Mouse (Mus musculus) erythroid progenitor cell, adult 5-6 weeks (primary cell): Measurements from ENCODE around the gene Foxk1. TPM values are rescaled to one million over a fixed set of nuclear protein-coding genes. Genes with fewer than 3 reads are reported as not detected.
A peak's percentile ranks its signal among the peaks of the same experiment; 100 is the strongest.

Experiments used
- ATAC-seq: replicated peaks from 2 replicates; pipeline ENCODE4 v1.8.0; 2016; ENCODE audit warnings: moderate number of reproducible peaks, mild to moderate bottlenecking, moderate TSS enrichment, inconsistent platforms; ENCODE audit not compliant: poor library complexity, low FRiP score, severe bottlenecking
- total RNA-seq, 2 experiments: library from RNA; stranded (forward) in 1 of 2; stranded (reverse) in 1 of 2; fragments of 150-400 nt in 1 of 2; fragments of 186-747, 209-891 nt in 1 of 2; gene quantifications; 2 replicates each; pipeline versions ENCODE4 v1.2.3 to v1.2.4; 2015 to 2017; ENCODE audit warnings: low replicate concordance in 2 of 2

Foxk1 gene
- total RNA-seq, 2 experiments from 2014 or later = 3.5 to 3.8 TPM

DNA sequence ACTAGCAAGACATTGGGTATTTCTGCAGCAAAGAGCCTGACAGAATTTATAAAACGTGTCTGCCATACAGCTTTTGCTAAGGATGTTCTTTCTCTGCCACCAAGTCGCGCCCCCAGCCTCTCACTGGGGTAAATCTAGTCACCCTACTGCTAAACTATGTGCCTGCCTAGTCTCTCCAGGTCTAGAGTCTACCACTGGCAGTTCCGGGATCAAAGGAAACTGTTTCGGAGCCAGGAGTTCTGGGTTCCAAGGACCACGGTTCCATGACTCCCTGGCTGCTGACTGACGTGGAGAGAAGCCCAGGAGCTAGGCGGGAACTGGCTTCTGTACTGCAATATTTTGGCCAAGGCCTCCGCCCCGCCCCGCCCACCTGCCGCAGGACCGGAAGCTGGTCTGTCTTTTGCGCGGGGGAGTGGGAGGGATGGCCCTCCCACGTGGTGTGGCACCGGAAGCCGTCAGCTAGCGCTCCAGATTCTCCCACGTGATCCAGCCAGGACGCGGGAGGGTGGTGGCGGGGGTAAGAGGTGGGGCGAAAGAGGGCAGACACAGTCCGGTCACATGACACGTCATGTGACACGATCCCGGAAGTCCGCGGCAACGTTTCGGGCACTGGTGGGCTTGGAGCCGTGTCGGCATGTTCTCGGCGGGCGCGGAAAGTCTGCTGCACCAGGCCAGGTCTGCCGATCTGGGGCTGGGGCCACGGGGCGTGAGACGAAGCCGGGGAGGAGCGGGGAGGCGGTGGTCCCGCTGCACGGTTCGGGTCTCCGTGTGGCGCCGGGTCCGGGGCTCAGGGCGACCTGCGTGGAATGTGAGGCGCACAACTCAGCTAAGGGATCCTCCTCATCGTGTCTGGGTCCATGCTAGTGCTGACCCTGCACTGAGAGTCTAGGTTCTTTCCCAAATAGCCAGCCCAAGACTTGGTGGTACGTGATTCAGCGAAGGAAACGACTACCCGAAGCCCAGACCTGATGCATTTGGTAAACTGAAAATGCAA is 62.5 kb downstream of the Foxk1 start, which contains the start of gene Ap5z1:
TSS of gene Ap5z1 (plus strand) at position 484 of the 994 bp plus-strand sequence.
- ATAC-seq = peak; percentile 97

DNA sequence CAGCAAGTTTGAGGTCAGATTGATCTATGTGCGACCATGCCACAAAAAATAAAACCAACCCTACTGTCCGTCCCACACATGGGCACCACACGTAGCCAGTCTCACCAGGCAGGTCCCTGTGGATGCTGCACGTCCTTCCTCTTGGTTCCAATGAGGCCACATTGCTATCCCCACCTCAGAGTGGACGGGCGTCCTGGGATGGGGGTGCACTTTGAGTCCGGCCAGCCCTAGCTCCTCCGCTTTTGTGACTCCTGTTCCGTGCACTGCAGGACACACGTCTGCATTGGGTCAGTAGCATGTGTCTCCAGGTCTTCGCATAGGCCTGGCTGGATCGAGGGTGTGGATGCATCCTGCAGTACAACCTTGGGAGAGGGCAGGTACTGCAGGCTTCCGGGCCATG is 67.1 kb downstream of the Foxk1 start:
- ATAC-seq = no peak

DNA sequence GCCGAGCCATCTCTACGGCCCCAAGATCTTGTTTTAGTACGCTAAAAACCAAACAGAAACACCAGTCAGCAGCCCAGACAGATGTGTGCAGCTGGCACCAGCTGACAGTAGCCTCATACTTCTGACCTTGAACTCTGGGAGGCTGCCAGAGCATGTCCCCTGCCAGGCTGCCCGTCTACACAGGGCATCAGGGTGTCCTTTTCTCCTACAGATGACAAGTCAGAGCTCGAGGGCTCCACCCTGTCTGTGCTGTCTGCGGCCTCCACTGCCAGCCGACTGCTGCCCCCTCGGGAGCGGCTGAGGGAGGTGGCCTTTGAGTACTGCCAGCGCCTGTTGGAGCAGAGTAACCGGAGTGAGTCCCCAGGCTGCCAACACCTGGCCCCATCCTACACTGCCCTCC is 68.5 kb downstream of the Foxk1 start:
- no peak for ATAC-seq

DNA sequence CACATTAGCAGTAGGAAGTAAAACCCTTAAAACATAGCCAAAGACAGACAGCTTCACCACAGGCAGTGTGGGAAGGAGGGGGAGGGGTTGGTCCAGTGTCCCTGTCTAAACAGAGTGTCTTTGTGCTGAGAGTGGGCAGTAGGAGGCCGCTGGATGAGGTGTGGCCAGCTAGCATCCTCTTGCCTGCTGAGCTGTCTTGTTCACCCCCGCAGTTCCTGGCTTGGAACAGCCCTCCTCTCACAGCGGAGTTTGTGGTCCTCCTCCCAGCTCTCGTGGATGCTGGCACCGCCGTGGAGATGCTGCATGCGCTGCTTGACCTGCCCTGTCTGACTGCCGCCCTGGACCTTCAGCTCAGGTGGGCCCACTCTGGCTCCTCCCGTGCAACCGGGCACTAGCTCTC is 72.4 kb downstream of the Foxk1 start:
- no peak for ATAC-seq

DNA sequence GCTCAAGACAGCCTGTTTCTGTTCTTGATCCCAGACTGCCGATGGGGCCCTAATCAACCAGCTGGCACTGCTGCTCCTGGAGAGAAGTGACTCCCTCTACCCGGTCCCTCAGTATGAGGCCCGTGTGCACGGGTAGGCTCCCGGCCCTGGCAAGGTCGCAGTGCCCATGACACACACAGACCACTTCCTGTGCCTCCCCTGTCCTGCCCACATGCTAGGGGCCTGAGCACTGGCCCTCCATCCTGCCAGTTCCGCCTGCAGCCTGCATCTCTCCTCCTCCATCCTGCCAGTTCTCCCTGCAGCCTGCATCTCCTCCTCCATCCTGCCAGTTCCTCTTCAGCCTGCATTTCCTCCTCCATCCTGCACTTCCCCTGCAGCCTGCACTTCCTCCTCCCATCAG is 74.4 kb downstream of the Foxk1 start:
- ATAC-seq = no peak

DNA sequence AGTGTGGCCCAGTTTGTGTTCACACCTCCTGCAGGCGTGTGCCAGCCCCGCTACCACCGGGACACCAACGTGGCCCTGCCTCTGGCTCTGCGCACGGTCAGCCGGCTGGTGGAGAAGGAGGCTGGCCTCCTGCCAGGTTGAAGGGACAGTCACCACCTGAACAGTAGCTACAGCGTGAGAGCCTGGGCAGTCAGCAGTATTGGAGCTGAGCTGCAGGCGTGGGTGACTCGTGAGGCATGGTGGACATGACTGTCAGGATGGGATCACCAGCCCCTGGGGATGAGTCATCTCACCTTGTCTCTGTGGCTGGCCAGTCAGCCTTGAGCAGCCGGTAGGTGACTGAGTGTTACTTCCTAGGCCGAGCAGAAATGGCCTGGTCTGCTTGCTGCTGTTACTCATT is 76.0 kb downstream of the Foxk1 start:
- ATAC-seq = no peak

DNA sequence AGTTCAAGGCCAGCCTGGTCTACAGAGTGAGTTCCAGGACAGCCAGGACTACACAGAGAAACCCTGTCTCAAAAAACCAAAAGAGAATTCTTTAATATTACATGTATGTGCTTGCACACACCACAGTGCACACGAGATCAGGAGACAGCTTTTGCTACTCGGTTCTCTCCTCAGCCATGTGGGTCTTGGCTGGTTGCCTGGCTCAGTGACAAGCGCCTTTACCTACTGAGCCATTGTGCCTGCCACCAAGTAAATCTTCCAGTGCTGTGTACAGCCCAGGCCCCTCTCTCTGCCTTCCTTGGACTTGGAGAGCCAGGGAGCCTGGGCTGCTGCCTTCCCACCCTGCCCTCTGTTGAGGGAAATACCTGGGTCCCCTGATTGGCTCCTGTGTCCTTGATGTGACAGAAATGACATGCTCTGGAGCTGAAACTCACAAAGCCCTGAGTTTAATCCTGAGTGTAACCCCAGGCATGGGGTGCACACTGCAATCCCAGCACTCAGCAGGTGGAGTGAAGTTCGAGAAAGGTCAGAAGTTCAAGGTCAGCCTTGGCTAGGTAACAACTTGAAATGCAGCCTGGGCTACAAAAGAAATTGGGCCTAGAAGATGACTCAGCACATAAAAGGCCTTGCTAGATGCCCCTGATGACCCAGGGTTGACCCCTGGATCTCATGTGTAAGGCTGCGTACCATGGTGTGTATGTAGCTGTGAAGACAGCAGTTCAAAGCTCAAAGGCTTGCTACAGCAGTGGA is 76.7 kb downstream of the Foxk1 start:
- ATAC-seq = no peak

DNA sequence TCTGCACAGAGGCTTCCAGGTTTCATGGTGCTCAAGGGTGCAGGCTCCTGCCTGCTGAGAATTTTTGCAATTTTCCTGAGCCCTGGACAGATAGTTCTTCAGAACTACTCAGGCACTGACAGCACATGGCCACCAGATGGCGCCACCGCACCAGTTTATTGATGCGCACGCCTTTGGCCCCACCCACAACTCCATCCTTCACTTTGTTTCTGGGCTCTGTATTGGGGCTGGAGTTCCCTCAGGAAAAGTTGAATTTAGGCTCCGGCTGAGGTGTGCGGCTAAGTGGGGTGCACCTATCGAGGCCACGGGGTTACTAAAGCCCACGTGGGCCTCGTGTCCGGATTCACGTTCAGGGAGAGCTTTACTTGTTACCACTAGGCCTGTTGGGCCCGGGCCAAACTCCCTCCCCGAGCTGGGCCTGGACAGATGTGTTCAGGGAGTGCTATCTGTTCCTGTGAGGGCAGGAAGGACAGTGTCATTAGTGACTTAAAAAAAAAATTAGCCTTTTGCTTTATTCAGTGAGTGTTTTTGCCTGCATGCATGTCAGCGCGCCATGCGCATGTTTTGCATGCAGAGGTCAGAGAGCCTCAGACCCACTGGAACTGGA is 77.6 kb downstream of the Foxk1 start:
- ATAC-seq = peak; percentile 70

DNA sequence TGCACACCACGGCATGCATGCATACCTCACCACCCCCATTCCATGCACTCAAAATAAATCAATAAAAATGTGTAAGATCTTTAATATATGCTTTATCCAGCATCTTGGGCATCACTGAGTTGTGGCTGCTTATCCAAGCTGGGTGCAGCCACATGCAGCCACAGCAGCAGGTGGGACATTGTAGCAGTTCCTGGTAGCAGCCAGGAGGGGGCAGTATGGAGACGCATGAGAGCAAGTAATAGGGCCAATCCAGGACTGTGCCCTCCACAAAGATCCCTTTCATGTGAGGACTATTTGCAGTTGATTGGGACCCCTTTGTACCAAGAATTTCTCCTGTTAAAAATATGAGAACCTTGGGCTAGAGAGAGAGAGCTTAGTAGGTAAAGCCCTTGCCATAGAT is 81.2 kb downstream of the Foxk1 start:
- ATAC-seq = peak; percentile 60

DNA sequence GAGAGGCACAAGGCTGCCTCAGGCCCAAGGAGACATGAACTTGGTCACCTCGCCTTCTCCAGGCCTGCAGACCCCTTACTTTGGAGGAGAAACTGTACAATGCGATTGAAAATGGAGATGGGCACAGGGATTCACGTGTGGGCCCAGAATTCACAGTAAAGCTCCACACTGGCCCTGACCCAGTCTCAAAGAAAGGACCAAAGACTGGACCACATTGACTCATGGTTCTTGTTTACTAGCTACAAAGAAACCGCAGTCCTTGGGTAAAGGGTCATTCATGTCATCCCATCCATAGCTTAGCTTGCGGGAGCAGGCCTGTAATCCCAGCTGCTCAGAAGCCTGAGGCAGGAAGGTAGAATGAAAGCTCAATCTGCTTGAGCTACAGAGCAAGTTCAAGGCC is 82.3 kb downstream of the Foxk1 start:
- ATAC-seq = no peak

DNA sequence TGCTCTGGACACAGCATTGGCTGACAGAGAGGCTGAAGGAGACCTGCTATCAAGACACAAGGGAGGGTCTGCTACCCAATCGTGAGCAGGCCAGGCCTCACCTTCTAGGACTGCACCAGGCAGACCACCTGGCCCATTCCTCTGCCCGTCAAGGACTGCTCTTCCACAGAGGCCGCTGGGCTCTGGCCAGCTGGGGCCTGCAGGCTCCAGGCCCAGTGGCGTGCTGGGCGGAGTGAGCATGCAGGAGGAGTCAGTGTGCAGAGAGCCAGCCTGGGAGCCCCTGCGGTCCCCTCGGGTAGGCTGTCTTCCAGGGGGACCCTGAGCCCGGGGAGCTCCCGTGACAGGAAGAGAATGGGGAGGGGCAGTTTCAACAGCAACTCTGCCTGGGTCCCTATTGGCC is 85.4 kb downstream of the Foxk1 start:
- ATAC-seq = no peak

DNA sequence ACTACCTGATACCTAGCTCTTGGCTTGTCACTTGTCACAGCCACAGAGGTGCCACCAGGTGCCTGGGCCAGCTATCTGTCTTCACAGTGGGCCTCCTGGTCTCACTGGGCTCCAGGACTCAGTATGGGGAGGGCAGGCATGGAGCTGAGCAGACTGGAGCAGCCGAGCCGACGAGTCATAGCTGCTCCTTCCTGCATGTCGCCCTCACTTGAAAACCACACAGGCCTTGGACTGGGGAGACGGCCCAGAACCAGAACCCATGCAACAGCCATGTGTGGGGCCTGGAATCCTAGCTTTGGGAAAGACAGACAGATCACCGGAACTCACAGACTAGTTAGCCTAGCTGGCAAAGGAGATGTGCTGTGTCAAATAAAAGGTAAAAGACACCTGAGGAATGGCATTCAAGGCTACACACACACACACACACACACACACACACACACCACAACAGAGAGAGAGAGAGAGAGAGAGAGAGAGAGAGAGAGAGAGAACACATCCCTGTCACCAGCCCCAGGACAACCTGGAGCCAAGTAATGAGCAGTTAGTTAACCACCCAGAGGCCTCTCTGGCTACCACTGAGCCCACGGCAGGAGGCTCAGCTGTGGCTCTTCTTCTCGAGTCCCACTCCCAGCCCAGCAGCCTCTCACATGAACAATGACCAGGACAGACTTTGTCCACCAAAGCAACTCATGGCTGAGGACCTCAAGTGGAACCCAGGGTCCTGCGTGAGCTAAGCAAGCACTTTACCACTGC is 88.8 kb downstream of the Foxk1 start:
- no peak for ATAC-seq

DNA sequence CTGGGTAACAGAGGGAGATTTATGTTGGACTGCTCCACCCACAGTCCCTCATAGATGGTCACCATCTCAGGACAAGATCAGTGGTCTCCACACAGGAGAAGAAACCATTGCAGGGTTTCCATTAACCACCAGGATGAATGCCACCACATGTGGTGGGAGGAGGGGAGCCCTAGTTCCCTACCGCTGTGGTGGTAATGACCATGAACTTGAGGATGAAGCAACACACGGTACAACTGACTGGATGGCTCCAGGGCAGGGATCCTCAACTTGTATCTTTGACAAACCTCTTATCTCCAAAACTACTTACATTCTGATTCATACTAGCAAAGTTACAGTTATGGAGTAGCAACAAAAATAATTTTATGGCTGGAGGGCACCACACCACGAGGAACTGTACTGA is 92.0 kb downstream of the Foxk1 start:
- no peak for ATAC-seq

DNA sequence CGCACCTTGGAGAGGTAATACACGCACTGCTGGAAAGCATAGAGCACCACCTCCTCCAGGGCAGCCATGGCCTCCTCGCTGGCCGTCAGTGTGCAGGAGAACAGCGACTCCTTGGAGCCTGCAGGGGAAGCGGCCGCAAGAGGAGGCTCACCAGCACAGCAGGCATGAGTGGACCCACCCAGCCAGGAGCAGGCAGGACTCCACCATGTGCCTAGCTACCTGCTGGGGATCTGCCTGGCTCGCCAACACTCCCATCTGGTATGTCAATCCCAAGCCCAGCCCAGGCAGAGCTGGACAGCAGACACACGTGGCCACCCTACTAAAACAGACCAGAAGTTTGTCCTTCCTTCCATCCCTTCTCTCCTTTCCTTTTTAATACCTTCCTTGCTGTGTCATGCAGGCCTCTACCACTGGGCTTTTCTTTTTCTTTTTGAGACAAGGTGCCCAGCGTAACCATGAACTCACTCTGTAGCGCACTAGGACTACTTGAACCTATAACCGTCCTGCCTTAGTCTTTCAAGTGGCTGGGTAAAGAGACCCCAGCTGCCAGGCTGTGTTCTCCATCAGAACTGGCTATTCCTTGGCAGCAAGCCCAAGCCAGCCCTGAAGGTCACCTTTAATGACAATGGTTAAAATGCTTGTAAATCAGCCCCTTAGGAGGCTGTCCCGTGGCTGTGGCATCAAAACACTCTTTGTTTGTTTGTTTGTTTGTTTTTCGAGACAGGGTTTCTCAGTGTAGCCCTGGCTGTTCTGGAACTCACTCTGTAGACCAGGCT is 94.2 kb downstream of the Foxk1 start:
- ATAC-seq = no peak

DNA sequence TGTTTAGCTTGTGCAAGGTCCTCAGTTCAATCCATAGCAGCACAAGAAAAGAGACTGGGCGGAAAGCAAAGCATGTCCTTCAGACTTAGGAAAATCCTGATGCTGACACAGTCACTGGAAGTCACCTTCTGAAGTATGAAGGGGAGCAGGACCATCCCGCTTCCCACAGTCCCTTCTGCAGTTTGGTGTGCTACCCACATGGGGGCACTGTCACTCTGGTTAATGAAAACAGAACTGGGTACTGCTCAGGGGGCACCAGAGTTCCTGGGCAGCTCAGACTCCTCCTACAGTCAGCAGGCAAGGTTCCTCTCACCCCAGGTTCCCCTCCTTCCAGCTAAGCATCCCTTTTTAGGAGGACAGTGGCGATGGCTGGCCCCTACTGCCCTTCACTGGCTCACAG is 97.7 kb downstream of the Foxk1 start:
- ATAC-seq = no peak

DNA sequence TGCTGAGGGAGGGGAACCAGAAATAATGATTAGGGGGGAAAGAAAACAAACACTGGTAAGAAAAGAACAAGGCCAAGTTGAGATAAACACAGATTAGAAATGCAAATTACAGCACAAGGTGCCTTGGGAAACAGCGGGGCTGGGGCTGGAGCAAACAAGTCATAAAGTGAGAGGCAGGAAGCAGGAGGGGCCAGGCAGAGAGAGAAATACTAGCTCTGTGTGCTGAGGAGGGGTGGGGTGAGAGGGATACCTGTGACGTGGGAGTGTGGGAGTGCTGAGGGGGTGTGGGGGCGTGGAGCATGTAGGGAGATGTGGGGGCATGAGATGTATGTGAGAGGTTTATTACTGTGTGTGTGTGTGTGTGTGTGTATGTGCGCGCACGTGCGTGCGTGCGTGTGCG is 99.6 kb downstream of the Foxk1 start:
- ATAC-seq = no peak

DNA sequence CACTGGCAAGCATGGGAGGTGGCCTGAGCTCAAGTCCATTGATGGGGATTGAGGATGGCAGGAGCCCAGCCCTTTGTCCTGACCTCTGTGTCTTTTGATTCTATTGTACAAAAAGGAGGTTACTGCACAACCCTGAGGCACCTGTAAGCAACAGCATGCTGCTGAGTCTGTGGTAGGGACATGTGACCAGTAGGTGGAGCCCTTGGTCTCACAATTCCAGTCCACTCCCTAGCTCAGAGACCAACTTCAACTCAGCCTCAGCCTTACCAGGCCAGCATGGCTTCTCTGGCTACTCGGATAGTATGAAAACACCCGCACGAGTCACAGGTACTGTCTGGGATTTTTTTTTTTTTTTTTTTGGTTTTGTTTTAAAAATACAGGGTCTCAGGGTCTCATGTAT is 101.1 kb downstream of the Foxk1 start:
- ATAC-seq = 0 out of 2 replicates have a peak, but pooled peaks have one; percentile 51

DNA sequence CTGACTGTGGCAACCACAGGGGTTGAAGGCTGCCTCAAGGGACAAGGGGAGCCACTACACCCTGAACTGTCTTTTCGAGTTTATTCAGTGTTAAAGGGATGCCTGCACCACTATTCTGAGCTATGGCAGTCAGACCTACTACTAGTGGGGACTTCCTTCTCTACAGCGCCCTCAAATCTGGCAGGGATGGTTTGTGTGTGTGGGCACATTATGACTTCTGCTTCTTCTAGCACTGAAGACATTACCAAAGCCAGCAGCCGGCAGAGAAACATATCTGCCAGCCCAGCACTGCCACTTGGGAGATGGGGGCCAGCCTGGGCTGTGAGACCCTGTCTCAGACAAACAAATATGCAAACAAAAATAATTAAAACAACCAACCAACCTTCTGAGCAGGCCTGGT is 102.9 kb downstream of the Foxk1 start:
- no peak for ATAC-seq
